Mouse (Mus musculus) lung, embryonic 14.5 days (tissue): ENCODE data around the gene Chrm1. TPM values are rescaled to one million over a fixed set of nuclear protein-coding genes. Genes with fewer than 3 reads are reported as not detected.
A peak's percentile ranks its signal among the peaks of the same experiment; 100 is the strongest.

Source experiments
- ATAC-seq: fragments of 200-750 bp; cut with Nextera tagmentation; 2 replicates; pipeline ENCODE4 v1.8.0; 2017; ENCODE audit warnings: mild to moderate bottlenecking, moderate TSS enrichment, moderate library complexity; ENCODE audit not compliant: insufficient read depth
- DNase-seq: peaks from one replicate; pipeline ENCODE4 v3.0.0-alpha.2; 2015
- H3K27ac ChIP-seq: fragments of 300-500 bp; sonication (generic); 2 replicates; pipeline ENCODE4 v1.5.1; 2014; ENCODE audit warnings: low read depth, mild to moderate bottlenecking, moderate library complexity
- H3K27me3 ChIP-seq: fragments of 300-500 bp; sonication (generic); 2 replicates; pipeline ENCODE4 v1.6.1; 2014; ENCODE audit warnings: low read length, control low read depth; ENCODE audit not compliant: insufficient read depth
- H3K36me3 ChIP-seq: fragments of 300-500 bp; sonication (generic); 2 replicates; pipeline ENCODE4 v1.6.1; 2014; ENCODE audit warnings: control low read depth; ENCODE audit not compliant: insufficient read depth
- H3K4me1 ChIP-seq: fragments of 300-500 bp; sonication (generic); 2 replicates; pipeline ENCODE4 v1.6.1; 2014; ENCODE audit warnings: antibody characterized with exemption, control low read depth; ENCODE audit not compliant: insufficient read depth
- H3K4me2 ChIP-seq: fragments of 300-500 bp; sonication (generic); 2 replicates; pipeline ENCODE4 v1.6.1; 2014; ENCODE audit warnings: mild to moderate bottlenecking
- H3K4me3 ChIP-seq: fragments of 300-500 bp; sonication (generic); 2 replicates; pipeline ENCODE4 v1.5.1; 2014; ENCODE audit warnings: low read depth, low read length
- H3K9ac ChIP-seq: fragments of 300-500 bp; sonication (generic); 2 replicates; pipeline ENCODE4 v1.6.1; 2014
- H3K9me3 ChIP-seq: fragments of 300-500 bp; sonication (generic); 2 replicates; pipeline ENCODE4 v1.6.1; 2016; ENCODE audit warnings: low read depth, low read length, control low read depth
- CTCF ChIP-seq: IDR thresholded peaks from 2 replicates; pipeline ENCODE4 v1.5.1; 2016; ENCODE audit warnings: antibody characterized with exemption, low read depth
- WGBS: fragments of 180-500 bp; shearing (Covaris S2); extraction: QIAGEN DNeasy Blood & Tissue Kit; methylation state at CpG from one replicate; pipeline ENCODE4 v1.1.7; 2014; 5-methylcytosine and 5-hydroxymethylcytosine counted together
- polyA plus RNA-seq: library from polyadenylated mRNA; unstranded; fragments of >200 nt; fragmentation: Nextera tagmentation; extraction: Ambion mirVana; gene quantifications from 2 replicates; pipeline ENCODE4 v1.2.1, GENCODE M21; 2014

Chrm1 gene
- polyA plus RNA-seq, 1 experiment from 2014 or later = 0.08 TPM

DNA sequence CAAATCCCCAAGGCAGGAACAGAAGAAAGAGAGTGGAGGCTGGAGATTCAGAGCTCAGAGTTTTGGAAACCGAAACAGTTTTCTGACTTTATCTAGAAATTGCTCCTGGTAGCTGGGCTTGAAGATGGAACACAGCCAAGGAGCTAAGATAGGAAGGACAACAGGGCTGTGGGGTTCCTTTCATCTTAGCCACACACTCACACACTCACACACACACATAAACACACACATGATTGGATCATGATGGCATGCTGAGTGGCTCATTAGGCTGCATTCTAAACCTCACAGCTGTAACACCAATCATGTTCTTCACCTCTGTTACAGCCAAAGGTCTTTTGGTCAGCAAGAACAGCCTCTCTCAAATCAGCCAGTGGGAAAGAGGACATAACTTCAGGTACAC, 31.6 kb upstream of the Chrm1 start:
- H3K9me3 ChIP-seq = no peaks in the 10 kb centered on the region
- H3K4me1 ChIP-seq = no peaks in the 10 kb centered on the region
- no peak overlapping the region for H3K4me3 ChIP-seq
- TF ChIP-seq CTCF = no peak
- H3K36me3 ChIP-seq = no peaks in the 10 kb centered on the region
- peak; percentile 11 for DNase-seq
- H3K27ac ChIP-seq = no peak overlapping the region
- H3K4me2 ChIP-seq = no peak overlapping the region
- 38% methylated on average over 1 of the region's 1 CpGs for WGBS
- no peaks in the 10 kb centered on the region for H3K27me3 ChIP-seq
- no peak overlapping the region for H3K9ac ChIP-seq
- no peak for ATAC-seq

DNA sequence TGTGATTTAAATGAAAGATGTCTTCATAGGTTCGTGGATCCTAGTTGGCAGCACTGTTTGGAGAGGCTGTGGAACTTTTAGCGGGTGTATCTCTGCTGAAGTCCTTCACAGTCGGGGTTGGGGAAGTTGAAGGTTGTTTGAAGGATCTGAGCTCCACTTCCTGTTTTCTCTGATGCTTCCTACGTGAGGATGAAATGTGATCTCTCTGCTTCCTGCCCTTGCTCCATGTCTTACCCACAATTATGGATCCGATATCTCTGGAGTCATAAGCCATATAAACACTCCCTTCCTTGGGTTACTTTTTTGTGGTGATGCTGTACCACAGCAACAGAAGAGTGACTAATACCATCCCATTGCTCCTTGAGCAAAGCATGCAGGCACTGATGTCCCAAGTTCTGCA, 21.5 kb upstream of the Chrm1 start:
- no peak for TF ChIP-seq CTCF
- no peak for ATAC-seq

DNA sequence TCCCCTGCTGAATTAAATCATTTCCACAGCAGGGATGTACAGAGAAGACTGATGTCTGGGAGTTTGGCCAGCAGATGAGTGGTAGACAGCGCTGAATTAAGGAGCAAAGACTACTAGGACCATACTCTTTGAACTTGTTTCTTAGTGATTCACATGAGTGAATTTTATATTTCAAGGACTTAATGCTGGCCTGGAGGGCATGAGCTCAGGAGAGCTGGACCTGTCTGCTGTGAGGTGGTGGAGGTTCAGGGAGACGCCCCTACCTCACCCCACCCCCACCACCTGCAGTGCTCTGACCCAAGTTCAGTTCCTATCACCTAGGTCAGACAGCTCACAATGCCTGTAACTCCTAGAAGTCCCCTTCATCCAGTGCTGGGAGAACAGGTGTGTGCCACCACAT, 17.2 kb upstream of the Chrm1 start:
- WGBS = 72% methylated on average over 2 of the region's 2 CpGs
- Histone ChIP-seq H3K4me3 (no peak overlapping the region), H3K4me1 (no peaks in the 10 kb centered on the region), H3K36me3 (no peaks in the 10 kb centered on the region), H3K9ac (no peak overlapping the region), H3K9me3 (no peaks in the 10 kb centered on the region), H3K27me3 (no peaks in the 10 kb centered on the region), H3K4me2 (no peak overlapping the region), H3K27ac (no peak overlapping the region)
- no peak for DNase-seq
- no peak for ATAC-seq
- no peak for TF ChIP-seq CTCF

More for the DNA sequence above, 21.5 kb upstream of the Chrm1 start:
- Histone ChIP-seq H3K4me3 (no peak overlapping the region), H3K4me2 (no peak overlapping the region), H3K9ac (no peak overlapping the region), H3K27me3 (no peaks in the 10 kb centered on the region), H3K27ac (no peak overlapping the region), H3K4me1 (no peaks in the 10 kb centered on the region), H3K36me3 (no peaks in the 10 kb centered on the region), H3K9me3 (no peaks in the 10 kb centered on the region)
- DNase-seq = peak; percentile 18
- WGBS = 34% methylated on average over 5 of the region's 5 CpGs

DNA sequence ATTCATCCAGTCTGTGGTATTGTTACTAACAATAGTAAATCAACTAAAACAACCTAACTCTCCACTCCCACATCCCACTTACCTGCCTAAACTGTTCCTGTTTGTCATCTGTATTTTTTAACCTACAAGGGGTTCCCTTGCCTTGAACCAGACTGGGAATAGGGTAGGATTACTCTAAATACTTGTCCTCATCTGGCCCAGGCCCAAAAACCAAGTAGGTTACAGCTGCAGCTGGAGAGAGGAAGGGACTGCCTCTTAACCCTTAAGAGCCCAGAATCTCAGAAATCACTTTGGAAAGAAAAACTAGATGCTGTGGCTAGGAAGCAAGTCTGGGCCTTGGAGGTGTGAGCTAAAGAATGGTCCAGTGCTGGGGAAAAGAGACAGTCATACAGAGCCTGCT, 7.8 kb upstream of the Chrm1 start:
- DNase-seq (peak; percentile 78), ATAC-seq (peak; percentile 70; the same call in 1 of the 2 replicates)
- Histone ChIP-seq H3K27ac (no peak overlapping the region), H3K9ac (no peak overlapping the region), H3K36me3 (no peaks in the 10 kb centered on the region), H3K27me3 (no peaks in the 10 kb centered on the region), H3K4me1 (no peaks in the 10 kb centered on the region), H3K9me3 (no peaks in the 10 kb centered on the region), H3K4me2 (no peak overlapping the region), H3K4me3 (no peak overlapping the region)
- no peak for TF ChIP-seq CTCF

DNA sequence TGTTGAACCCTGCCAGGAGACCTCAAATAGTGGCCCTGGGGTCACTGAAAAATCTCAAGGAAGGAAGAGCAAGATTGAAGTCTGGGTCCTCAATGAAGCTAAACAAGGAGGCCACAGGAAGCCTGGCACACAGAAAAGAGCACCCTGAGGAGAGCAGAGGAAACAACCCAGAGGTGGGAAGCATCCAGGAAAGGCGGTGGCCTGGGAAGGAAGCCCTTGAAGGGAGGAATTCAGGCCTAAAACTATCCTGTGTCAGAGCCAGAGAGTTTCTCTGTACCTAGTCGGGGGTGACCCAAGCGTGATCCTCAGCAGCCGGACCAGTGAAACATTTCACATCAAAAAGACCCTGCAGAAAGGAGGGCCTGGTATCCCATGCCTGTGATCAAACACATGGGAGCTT, 7.2 kb upstream of the Chrm1 start:
- TF ChIP-seq CTCF = no peak
- Histone ChIP-seq H3K36me3 (no peaks in the 10 kb centered on the region), H3K4me3 (no peak overlapping the region), H3K9me3 (no peaks in the 10 kb centered on the region), H3K27ac (no peak overlapping the region), H3K27me3 (no peaks in the 10 kb centered on the region), H3K4me1 (no peaks in the 10 kb centered on the region), H3K4me2 (no peak overlapping the region), H3K9ac (no peak overlapping the region)
- 59% methylated on average over 4 of the region's 4 CpGs for WGBS
- ATAC-seq (no peak), DNase-seq (no peak)

DNA sequence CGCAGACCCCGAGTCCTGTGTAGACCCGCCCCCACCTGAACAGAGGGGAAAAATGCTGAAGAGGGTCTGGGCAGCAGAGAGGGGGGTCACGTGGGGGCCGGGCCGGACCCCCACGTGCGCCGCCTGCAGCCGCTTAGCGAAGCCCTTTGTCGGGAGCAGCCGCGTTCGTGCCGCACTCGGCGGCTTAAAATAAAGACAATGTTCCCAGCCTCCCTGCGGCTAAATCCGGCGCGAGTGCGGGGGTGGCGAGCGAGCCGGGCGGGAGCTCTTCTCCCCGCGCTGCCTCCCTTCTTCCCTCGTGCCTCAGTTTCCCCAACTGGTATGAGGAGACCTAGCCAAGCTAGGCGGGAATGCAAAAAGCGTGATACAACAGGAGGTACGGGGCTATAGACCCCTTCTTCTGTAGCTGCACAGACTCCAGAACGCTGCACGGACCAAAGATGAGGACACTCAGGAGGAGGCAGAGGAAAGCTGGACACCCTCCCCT, 1.7 kb upstream of the Chrm1 start:
- ATAC-seq (peak; percentile 58; the same call in 1 of the 2 replicates), DNase-seq (peak; percentile 65)
- Histone ChIP-seq H3K27me3 (no peaks in the 10 kb centered on the region), H3K9ac (peak overlapping the region; percentile 57), H3K4me1 (no peaks in the 10 kb centered on the region), H3K4me3 (peak overlapping the region; percentile 43), H3K36me3 (no peaks in the 10 kb centered on the region), H3K9me3 (no peaks in the 10 kb centered on the region), H3K4me2 (peak overlapping the region; percentile 94), H3K27ac (no peak overlapping the region)
- no peak for TF ChIP-seq CTCF
- 1% methylated on average over 35 of the region's 35 CpGs for WGBS

DNA sequence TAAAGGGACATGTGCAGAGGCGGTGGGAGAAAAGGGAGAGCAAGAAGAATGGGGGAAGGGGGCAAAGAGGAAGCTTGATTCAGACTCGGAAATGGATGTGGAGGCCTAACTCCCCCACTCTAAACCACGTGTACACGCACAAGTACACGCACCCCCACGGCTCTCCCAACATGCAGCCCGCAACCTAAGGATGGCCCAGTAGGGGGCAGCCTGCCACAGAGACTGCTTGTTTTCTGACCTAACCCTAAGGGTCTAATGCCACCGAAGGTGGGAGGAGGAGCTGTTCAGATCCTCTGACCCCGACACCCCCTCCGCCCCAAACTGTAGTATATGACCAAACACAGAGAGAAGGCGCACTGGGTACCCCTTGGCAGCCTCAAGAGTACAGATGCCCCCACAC, 1.3 kb upstream of the Chrm1 start:
- H3K4me1 ChIP-seq = no peaks in the 10 kb centered on the region
- peak overlapping the region; percentile 43 for H3K4me3 ChIP-seq
- 2% methylated on average over 11 of the region's 11 CpGs for WGBS
- no peak overlapping the region for H3K27ac ChIP-seq
- no peaks in the 10 kb centered on the region for H3K36me3 ChIP-seq
- H3K27me3 ChIP-seq = no peaks in the 10 kb centered on the region
- TF ChIP-seq CTCF = peak; percentile 77
- peak overlapping the region; percentile 94 for H3K4me2 ChIP-seq
- no peaks in the 10 kb centered on the region for H3K9me3 ChIP-seq
- ATAC-seq = peak; percentile 47
- peak overlapping the region; percentile 57 for H3K9ac ChIP-seq
- peak; percentile 81 for DNase-seq
